Mouse (Mus musculus): ENCODE measurements around the gene Kif5a. TPM values are rescaled to one million over a fixed set of nuclear protein-coding genes. Genes with fewer than 3 reads are reported as not detected.
A peak's percentile ranks its signal among the peaks of the same experiment; 100 is the strongest.

Kif5a gene
- polyA plus RNA-seq, 1 experiment from 2014 or later: 1.2 TPM

DNA sequence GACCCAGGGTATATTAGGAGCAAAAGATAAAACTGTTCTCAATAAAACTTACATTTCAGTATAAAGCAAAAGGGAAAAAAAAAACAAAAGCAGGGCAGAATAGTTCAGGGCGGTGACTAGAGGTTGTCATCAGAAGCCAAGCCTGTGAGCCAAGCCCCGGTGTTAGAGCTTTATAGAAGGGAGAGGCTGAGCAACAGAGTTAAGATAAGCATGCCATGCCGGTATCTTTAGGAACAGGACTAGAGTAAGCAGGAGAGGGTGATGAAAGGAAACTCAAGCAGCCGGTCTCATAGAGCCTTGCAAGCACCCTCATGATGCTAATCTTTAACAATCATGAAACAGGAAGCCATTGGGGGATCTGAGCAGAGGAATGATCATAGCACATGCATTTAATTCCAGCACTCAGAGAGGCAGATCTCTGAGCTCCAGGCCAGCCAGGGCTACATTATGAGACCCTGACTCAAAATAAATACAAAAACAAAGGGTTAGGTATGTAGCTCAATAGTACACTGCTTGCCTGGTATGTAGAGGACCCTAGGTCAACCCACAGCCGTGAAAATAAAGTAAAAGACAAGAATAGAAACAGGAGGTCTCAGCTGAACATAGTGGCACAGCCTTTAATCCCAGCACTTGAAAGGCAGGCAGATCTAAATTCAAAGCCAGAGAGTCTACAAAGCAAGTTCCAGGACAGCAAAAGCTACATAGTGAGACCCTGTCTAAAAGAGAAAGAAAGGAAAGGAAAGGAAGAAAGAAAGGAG lies 28.9 kb upstream of the Kif5a start:
- peak overlapping the region; percentile 30 to 99; a peak in 3 of 4 replicates for H3K27ac ChIP-seq (replicated peaks in 1 of 2; ENCODE audit: control insufficient read depth in 1 of 2, insufficient read depth in 1 of 2, low read depth in 2 of 2, low read length in 2 of 2)

DNA sequence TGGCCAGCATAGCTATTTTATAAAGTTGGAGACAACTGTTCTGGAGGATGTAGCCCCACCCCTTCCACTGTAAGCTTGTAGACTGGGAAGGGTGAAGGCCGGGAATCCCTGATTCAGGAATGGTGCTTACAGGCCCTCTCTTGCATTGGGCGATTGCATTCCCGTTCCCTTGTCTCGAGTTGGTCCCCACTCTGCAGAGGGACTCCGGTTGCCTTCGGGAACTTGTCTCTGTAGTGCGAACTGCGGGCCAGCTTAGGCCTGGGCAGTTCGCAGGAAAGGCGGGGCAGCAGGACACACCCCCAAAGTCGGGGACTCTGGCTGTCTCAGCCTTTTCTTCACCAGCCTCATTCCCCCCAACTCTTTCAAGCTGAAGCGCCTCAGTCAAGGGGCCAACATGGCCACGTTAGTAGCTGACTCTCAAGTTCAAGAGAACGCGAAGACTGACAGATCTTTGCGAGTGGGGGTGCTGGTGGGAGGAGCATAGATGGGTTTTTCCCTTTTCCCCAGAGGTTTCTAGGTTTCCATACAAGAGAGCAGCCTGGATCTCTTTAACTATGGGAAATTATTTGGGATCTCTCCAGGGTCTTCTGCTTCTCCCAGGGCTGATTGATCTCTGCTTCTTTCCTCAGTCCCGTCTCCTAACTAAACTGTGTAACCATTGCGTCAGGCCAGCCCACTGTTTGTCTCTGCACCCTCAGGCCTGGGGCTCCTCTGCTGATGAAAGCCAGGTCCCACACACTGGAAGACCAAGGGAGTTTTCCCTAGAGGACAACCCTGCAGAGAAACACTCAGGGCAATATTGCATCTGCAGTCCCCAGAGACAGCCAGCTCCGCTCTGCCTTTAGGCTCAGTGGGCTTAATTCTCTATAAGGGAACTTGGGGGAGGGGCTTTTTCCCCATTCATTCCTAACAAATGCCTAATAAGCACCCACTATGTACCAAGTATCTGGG lies 28.1 kb upstream of the Kif5a start:
- peaks cover 21 to 52% of the 10 kb centered on the region in 2 experiments for H3K4me1 ChIP-seq (ENCODE audit: control insufficient read depth in 2 of 2, insufficient read depth in 2 of 2, low read length in 2 of 2)
- peak overlapping the region; percentile 91 for H3K9ac ChIP-seq (ENCODE audit: low read length)
- peak; percentile 8; the same call in 1 of the 2 replicates for ATAC-seq (ENCODE audit: insufficient number of reproducible peaks, insufficient read depth, low FRiP score, low read depth)
- H3K27me3 ChIP-seq (ENCODE audit: control insufficient read depth, insufficient read depth, low read length): no peaks in the 10 kb centered on the region
- peaks cover 46% of the 10 kb centered on the region for H3K36me3 ChIP-seq (ENCODE audit: control insufficient read depth, insufficient read depth, low read length)
- 1% methylated on average over 19 of the region's 19 CpGs for WGBS
- peak overlapping the region; percentile 98 for H3K4me2 ChIP-seq (ENCODE audit: low read length)
- H3K4me3 ChIP-seq (ENCODE audit: control insufficient read depth in 1 of 2, insufficient read depth in 1 of 2, low read depth in 1 of 2, low read length in 2 of 2): peak overlapping the region; percentile 83 to 86
- H3K27ac ChIP-seq (replicated peaks in 1 of 2; ENCODE audit: control insufficient read depth in 1 of 2, insufficient read depth in 1 of 2, low read depth in 2 of 2, low read length in 2 of 2): peak overlapping the region; percentile 89 to 99
- H3K9me3 ChIP-seq (ENCODE audit: control insufficient read depth, low read length): no peaks in the 10 kb centered on the region

More for the DNA sequence above, 28.9 kb upstream of the Kif5a start:
- Histone ChIP-seq H3K36me3 (ENCODE audit: control insufficient read depth, insufficient read depth, low read length) (peaks cover 46% of the 10 kb centered on the region), H3K4me2 (ENCODE audit: low read length) (peak overlapping the region; percentile 98), H3K9me3 (ENCODE audit: control insufficient read depth, low read length) (no peaks in the 10 kb centered on the region), H3K27me3 (ENCODE audit: control insufficient read depth, insufficient read depth, low read length) (no peaks in the 10 kb centered on the region), H3K4me3 (ENCODE audit: control insufficient read depth in 1 of 2, insufficient read depth in 1 of 2, low read depth in 1 of 2, low read length in 2 of 2) (peak overlapping the region; percentile 83 to 86), H3K4me1 (ENCODE audit: control insufficient read depth in 2 of 2, insufficient read depth in 2 of 2, low read length in 2 of 2) (peaks cover 23 to 51% of the 10 kb centered on the region in 2 experiments), H3K9ac (ENCODE audit: low read length) (peak overlapping the region; percentile 91)
- WGBS: 6% methylated on average over 5 of the region's 5 CpGs
- no peak for ATAC-seq (ENCODE audit: insufficient number of reproducible peaks, insufficient read depth, low FRiP score, low read depth)

DNA sequence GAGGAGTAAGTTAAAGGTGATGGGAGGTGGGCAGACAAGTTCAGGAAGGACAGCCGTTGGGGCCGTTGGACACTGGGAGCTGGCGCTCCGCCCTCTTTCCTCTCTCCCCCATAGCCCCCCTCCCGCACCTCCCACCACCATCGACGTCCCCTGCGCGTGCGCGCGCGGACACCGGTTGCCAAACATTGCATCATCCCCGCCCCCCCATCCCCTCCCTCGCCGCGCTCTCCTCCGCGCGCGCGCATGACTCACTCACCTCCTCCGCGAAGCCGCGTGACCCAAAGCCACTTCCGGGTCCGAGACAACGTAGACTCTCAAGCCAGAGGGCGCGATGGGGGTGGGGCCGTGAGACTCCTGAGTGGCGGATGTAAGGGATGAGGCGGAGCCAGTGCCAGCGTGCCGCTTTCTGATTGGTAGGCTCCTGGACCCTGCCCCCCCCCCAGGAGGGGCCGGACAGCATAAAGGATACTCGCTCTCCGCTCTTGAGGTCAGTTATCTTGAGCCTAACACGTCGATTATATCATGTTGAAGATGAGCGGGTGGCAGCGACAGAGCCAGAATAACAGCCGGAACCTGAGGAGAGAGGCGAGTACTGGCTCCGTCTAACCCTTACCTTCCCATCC lies 27.3 kb upstream of the Kif5a start:
- peaks cover 46% of the 10 kb centered on the region for H3K36me3 ChIP-seq (ENCODE audit: control insufficient read depth, insufficient read depth, low read length)
- H3K9ac ChIP-seq (ENCODE audit: low read length): peak overlapping the region; percentile 91
- WGBS: 1% methylated on average over 38 of the region's 47 CpGs
- peaks cover 20 to 55% of the 10 kb centered on the region in 2 experiments for H3K4me1 ChIP-seq (ENCODE audit: control insufficient read depth in 2 of 2, insufficient read depth in 2 of 2, low read length in 2 of 2)
- peak overlapping the region; percentile 97 to 99 for H3K27ac ChIP-seq (replicated peaks in 1 of 2; ENCODE audit: control insufficient read depth in 1 of 2, insufficient read depth in 1 of 2, low read depth in 2 of 2, low read length in 2 of 2)
- no peaks in the 10 kb centered on the region for H3K27me3 ChIP-seq (ENCODE audit: control insufficient read depth, insufficient read depth, low read length)
- H3K4me3 ChIP-seq (ENCODE audit: control insufficient read depth in 1 of 2, insufficient read depth in 1 of 2, low read depth in 1 of 2, low read length in 2 of 2): peak overlapping the region; percentile 83 to 86
- ATAC-seq (ENCODE audit: insufficient number of reproducible peaks, insufficient read depth, low FRiP score, low read depth): peak; percentile 89
- peak overlapping the region; percentile 98 for H3K4me2 ChIP-seq (ENCODE audit: low read length)
- no peaks in the 10 kb centered on the region for H3K9me3 ChIP-seq (ENCODE audit: control insufficient read depth, low read length)

DNA sequence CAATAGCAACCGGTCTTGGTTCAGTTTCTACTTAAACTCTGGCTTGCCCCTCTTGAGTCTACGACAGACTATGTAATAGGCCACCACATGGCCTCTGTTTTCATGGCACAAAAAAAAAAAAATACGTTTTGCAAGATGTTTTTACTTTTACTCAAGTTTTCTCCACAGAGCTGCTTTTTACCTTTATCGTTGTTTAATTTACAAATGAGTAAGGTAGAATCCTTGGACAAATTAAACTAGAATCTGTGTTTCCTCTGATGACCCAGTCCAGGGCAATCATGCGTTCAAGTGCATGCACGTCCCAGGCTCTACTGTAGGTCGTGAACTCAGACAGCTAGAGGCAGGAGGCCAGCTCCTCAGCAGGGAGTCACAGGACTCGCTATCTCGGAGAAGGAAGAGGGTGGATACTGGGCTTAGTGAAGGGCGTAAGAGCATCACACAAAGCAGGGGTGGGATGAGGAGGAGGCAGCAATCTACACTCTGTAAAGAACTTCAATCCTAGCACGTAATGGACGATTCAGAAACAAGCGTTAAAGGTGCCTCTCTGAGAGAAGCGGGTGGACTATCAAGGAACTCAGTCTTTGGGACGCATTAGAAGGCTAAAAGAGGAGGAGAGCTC lies 26.5 kb upstream of the Kif5a start:
- Histone ChIP-seq H3K9ac (ENCODE audit: low read length) (peak overlapping the region; percentile 80), H3K36me3 (ENCODE audit: control insufficient read depth, insufficient read depth, low read length) (peaks cover 46% of the 10 kb centered on the region), H3K9me3 (ENCODE audit: control insufficient read depth, low read length) (no peaks in the 10 kb centered on the region), H3K4me1 (ENCODE audit: control insufficient read depth in 2 of 2, insufficient read depth in 2 of 2, low read length in 2 of 2) (peaks cover 20 to 55% of the 10 kb centered on the region in 2 experiments), H3K4me2 (ENCODE audit: low read length) (peak overlapping the region; percentile 98), H3K4me3 (ENCODE audit: control insufficient read depth in 1 of 2, insufficient read depth in 1 of 2, low read depth in 1 of 2, low read length in 2 of 2) (peak overlapping the region; percentile 69 to 83), H3K27me3 (ENCODE audit: control insufficient read depth, insufficient read depth, low read length) (no peaks in the 10 kb centered on the region), H3K27ac (replicated peaks in 1 of 2; ENCODE audit: control insufficient read depth in 1 of 2, insufficient read depth in 1 of 2, low read depth in 2 of 2, low read length in 2 of 2) (peak overlapping the region; percentile 97 to 99)
- 2% methylated on average over 15 of the region's 15 CpGs for WGBS
- peak; percentile 16 for ATAC-seq (ENCODE audit: insufficient number of reproducible peaks, insufficient read depth, low FRiP score, low read depth)

DNA sequence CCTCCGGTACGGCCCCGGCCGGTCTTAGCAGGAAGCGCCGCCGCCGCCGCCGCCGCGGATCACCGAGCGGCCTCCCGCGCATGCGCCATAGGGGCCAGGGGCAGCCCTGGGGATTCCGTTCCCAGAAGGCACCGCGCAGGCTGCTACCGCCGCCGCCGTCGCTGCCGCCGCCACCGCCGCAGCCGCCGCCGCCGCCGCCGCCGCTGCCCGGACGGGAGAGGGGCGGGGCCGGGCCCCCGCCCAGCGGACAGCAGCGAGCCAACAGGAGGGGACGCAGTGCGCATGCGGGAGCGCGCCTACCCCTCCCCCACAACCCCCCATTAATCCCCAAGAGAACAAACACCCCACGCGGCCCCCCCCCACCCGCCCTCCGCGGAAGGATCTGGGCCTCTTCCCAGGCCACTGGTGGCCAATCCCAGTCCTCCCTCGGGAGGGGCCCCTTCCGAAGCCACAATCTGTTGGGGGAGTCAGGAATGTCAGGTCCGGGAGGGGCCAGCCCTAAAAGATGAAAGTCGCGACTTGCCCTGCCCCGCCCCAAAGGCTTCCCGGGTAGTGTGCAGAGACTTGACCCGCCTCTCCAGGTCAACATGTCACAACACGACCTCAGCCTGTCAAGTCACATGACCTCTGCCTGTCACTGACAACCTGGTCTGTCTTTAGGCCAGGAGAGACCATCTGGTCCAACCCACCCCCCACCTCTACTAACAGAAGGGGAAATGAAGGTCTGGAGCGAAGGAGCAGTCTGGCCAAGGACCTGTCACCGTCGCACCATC lies 25.8 kb upstream of the Kif5a start, which contains the start of gene Mbd6:
Gene Mbd6 (minus strand): TSS at position 219 of the 773 bp plus-strand sequence.
- peak; percentile 28 for ATAC-seq (ENCODE audit: insufficient number of reproducible peaks, insufficient read depth, low FRiP score, low read depth)
- peak within 1 kb of the TSS; percentile 97 to 99 for H3K27ac ChIP-seq (replicated peaks in 1 of 2; ENCODE audit: control insufficient read depth in 1 of 2, insufficient read depth in 1 of 2, low read depth in 2 of 2, low read length in 2 of 2)
- peak within 1 kb of the TSS; percentile 80 for H3K9ac ChIP-seq (ENCODE audit: low read length)
- H3K4me1 ChIP-seq (ENCODE audit: control insufficient read depth in 2 of 2, insufficient read depth in 2 of 2, low read length in 2 of 2): peaks cover 20 to 53% of the 10 kb centered on the region in 2 experiments
- H3K9me3 ChIP-seq (ENCODE audit: control insufficient read depth, low read length): no peaks in the 10 kb centered on the region
- H3K27me3 ChIP-seq (ENCODE audit: control insufficient read depth, insufficient read depth, low read length): no peaks in the 10 kb centered on the region
- H3K4me2 ChIP-seq (ENCODE audit: low read length): peak within 1 kb of the TSS; percentile 98
- H3K36me3 ChIP-seq (ENCODE audit: control insufficient read depth, insufficient read depth, low read length): peaks cover 46% of the 10 kb centered on the region
- H3K4me3 ChIP-seq (ENCODE audit: control insufficient read depth in 1 of 2, insufficient read depth in 1 of 2, low read depth in 1 of 2, low read length in 2 of 2): peak within 1 kb of the TSS; percentile 69 to 83
- 0% methylated on average over 33 of the region's 65 CpGs for WGBS

DNA sequence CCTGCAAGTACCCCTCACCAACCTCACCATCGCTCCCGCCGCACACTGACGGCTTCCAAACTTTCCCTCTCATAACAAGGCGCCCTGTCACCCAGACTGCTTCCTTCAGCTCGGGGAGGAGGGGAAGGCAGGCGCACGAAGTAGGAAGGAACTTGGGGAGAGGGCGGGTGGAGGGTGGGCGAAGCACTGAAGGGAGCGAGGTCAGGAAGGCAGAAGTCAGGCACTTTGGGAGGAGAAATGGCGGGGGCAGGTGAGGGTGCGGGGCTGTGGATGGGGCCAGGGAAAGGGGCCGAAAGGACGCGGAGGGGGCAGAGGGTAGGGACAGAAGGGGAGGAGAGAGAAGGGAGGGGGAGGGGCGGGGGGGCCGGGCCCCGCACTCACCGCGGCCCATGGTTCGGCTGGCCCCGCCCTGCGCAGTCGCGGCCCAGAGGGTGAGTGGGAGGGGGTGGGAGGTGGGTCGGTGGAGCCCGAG lies 25.2 kb upstream of the Kif5a start:
- Histone ChIP-seq H3K9me3 (ENCODE audit: control insufficient read depth, low read length) (no peaks in the 10 kb centered on the region), H3K27ac (replicated peaks in 1 of 2; ENCODE audit: control insufficient read depth in 1 of 2, insufficient read depth in 1 of 2, low read depth in 2 of 2, low read length in 2 of 2) (peak overlapping the region; percentile 74 to 99), H3K4me3 (ENCODE audit: control insufficient read depth in 1 of 2, insufficient read depth in 1 of 2, low read depth in 1 of 2, low read length in 2 of 2) (peak overlapping the region; percentile 69 to 83), H3K4me1 (ENCODE audit: control insufficient read depth in 2 of 2, insufficient read depth in 2 of 2, low read length in 2 of 2) (peaks cover 20 to 47% of the 10 kb centered on the region in 2 experiments), H3K36me3 (ENCODE audit: control insufficient read depth, insufficient read depth, low read length) (peaks cover 46% of the 10 kb centered on the region), H3K27me3 (ENCODE audit: control insufficient read depth, insufficient read depth, low read length) (no peaks in the 10 kb centered on the region), H3K4me2 (ENCODE audit: low read length) (peak overlapping the region; percentile 98), H3K9ac (ENCODE audit: low read length) (peak overlapping the region; percentile 80)
- ATAC-seq (ENCODE audit: insufficient number of reproducible peaks, insufficient read depth, low FRiP score, low read depth): peak; percentile 20
- WGBS: under 1% methylated on average over 13 of the region's 28 CpGs

All from heart, embryonic 14.5 days (tissue).